Mouse (Mus musculus) kidney, adult 8-10 months (tissue): ENCODE measurements around the gene Ergic1.

ENCODE experiments used
- DNase-seq, 2 experiments: peaks; one replicate each; pipeline ENCODE4 v3.0.0; 2022

The Ergic1 gene

GRCm38 (mm10) chr17:26576833-26577232 is 15.5 kb downstream of the Ergic1 start:
- peak in 1 of 2 experiments; percentile 37 for DNase-seq

GRCm38 (mm10) chr17:26577309-26577708 is 16.0 kb downstream of the Ergic1 start:
- peak in 1 of 2 experiments; percentile 56 for DNase-seq

GRCm38 (mm10) chr17:26578162-26578561 is 16.9 kb downstream of the Ergic1 start:
- DNase-seq, result no peak

- no peak for DNase-seq
Measured at GRCm38 (mm10) chr17:26578771-26579170, 17.5 kb downstream of the Ergic1 start.

GRCm38 (mm10) chr17:26579396-26579795 is 18.1 kb downstream of the Ergic1 start:
- no peak for DNase-seq

- no peak for DNase-seq
Measured at GRCm38 (mm10) chr17:26580873-26581401, 19.6 kb downstream of the Ergic1 start.

GRCm38 (mm10) chr17:26582297-26582696 is 21.0 kb downstream of the Ergic1 start:
- DNase-seq, result peak; percentile 74 to 76

- no peak for DNase-seq
Measured at GRCm38 (mm10) chr17:26583056-26583455, 21.8 kb downstream of the Ergic1 start.

- no peak for DNase-seq
Measured at GRCm38 (mm10) chr17:26583606-26584005, 22.3 kb downstream of the Ergic1 start.

GRCm38 (mm10) chr17:26584063-26584462 is 22.8 kb downstream of the Ergic1 start:
- DNase-seq, result peak; percentile 68 to 71

GRCm38 (mm10) chr17:26584558-26585136 is 23.4 kb downstream of the Ergic1 start:
- peak; percentile 77 to 87 for DNase-seq

GRCm38 (mm10) chr17:26587961-26588487 is 26.7 kb downstream of the Ergic1 start:
- DNase-seq, result no peak

- DNase-seq, result no peak
Measured at GRCm38 (mm10) chr17:26592510-26592909, 31.2 kb downstream of the Ergic1 start.

- DNase-seq, result no peak
Measured at GRCm38 (mm10) chr17:26593199-26593598, 31.9 kb downstream of the Ergic1 start.

- DNase-seq, result no peak
Measured at GRCm38 (mm10) chr17:26594171-26594570, 32.9 kb downstream of the Ergic1 start.

GRCm38 (mm10) chr17:26594958-26595357 is 33.7 kb downstream of the Ergic1 start:
- no peak for DNase-seq

- DNase-seq, result no peak
Measured at GRCm38 (mm10) chr17:26595448-26596167, 34.3 kb downstream of the Ergic1 start.

GRCm38 (mm10) chr17:26596168-26596658 is 34.9 kb downstream of the Ergic1 start:
- peak; percentile 40 to 67 for DNase-seq

- no peak for DNase-seq
Measured at GRCm38 (mm10) chr17:26596856-26597481, 35.7 kb downstream of the Ergic1 start.

- DNase-seq, result no peak
Measured at GRCm38 (mm10) chr17:26598845-26599244, 37.6 kb downstream of the Ergic1 start.

- no peak for DNase-seq
Measured at GRCm38 (mm10) chr17:26600913-26601447, 39.7 kb downstream of the Ergic1 start.

GRCm38 (mm10) chr17:26601514-26601913 is 40.2 kb downstream of the Ergic1 start:
- no peak for DNase-seq

GRCm38 (mm10) chr17:26601926-26602325 is 40.6 kb downstream of the Ergic1 start:
- no peak for DNase-seq
